Mouse (Mus musculus): Measurements from ENCODE around the gene Tpm4. TPM values are rescaled to one million over a fixed set of nuclear protein-coding genes. Genes with fewer than 3 reads are reported as not detected.

Tpm4 gene
- polyA plus RNA-seq, 1 experiment = 434 TPM

- H3K79me3 ChIP-seq (ENCODE audit: low read depth) = no peaks in the 10 kb centered on the region
- no peaks in the 10 kb centered on the region for H3K27me3 ChIP-seq (ENCODE audit: control insufficient read depth, insufficient read depth, insufficient read length)
- no peaks in the 10 kb centered on the region for H3K79me2 ChIP-seq (ENCODE audit: control insufficient read depth, insufficient read depth)
- no peak overlapping the region for H3ac ChIP-seq (ENCODE audit: control insufficient read depth, insufficient read length, low read depth)
- TF ChIP-seq CEBPB (IDR thresholded peaks at IDR 0.05; ENCODE audit: low read depth) (no peak), FOSL1 (IDR thresholded peaks at IDR 0.05; ENCODE audit: insufficient read depth, low read length, poor library complexity, severe bottlenecking) (no peak), MYOD1 (IDR thresholded peaks at IDR 0.05; ENCODE audit: control insufficient read depth, insufficient read length, low read depth) (no peak), MYOG (IDR thresholded peaks at IDR 0.05; ENCODE audit: control insufficient read depth, extremely low read depth, insufficient read length) (no peak), MAX (IDR thresholded peaks at IDR 0.05) (no peak), USF1 (IDR thresholded peaks at IDR 0.05; ENCODE audit: low read depth) (no peak), CTCF (IDR thresholded peaks at IDR 0.05; ENCODE audit: control insufficient read depth, insufficient read depth, insufficient read length) (no peak)
- H3K4me3 ChIP-seq (ENCODE audit: insufficient read depth, poor library complexity, severe bottlenecking) = no peak overlapping the region
- no peaks in the 10 kb centered on the region for H3K36me3 ChIP-seq (ENCODE audit: control insufficient read depth, insufficient read depth)
Measured at GRCm38 (mm10) chr8:72127834-72128233, 6.9 kb upstream of the Tpm4 start.

- peaks cover 5% of the 10 kb centered on the region for H3K79me3 ChIP-seq (ENCODE audit: low read depth)
- no peak overlapping the region for H3K4me3 ChIP-seq (ENCODE audit: insufficient read depth, poor library complexity, severe bottlenecking)
- H3ac ChIP-seq (ENCODE audit: control insufficient read depth, insufficient read length, low read depth) = no peak overlapping the region
- TF ChIP-seq CEBPB (IDR thresholded peaks at IDR 0.05; ENCODE audit: low read depth) (no peak), MYOG (IDR thresholded peaks at IDR 0.05; ENCODE audit: control insufficient read depth, extremely low read depth, insufficient read length) (no peak), CTCF (IDR thresholded peaks at IDR 0.05; ENCODE audit: control insufficient read depth, insufficient read depth, insufficient read length) (no peak), FOSL1 (IDR thresholded peaks at IDR 0.05; ENCODE audit: insufficient read depth, low read length, poor library complexity, severe bottlenecking) (no peak), MYOD1 (IDR thresholded peaks at IDR 0.05; ENCODE audit: control insufficient read depth, insufficient read length, low read depth) (no peak), MAX (IDR thresholded peaks at IDR 0.05) (no peak), USF1 (IDR thresholded peaks at IDR 0.05; ENCODE audit: low read depth) (no peak)
- H3K36me3 ChIP-seq (ENCODE audit: control insufficient read depth, insufficient read depth) = no peaks in the 10 kb centered on the region
- no peaks in the 10 kb centered on the region for H3K27me3 ChIP-seq (ENCODE audit: control insufficient read depth, insufficient read depth, insufficient read length)
- H3K79me2 ChIP-seq (ENCODE audit: control insufficient read depth, insufficient read depth) = peaks cover 11% of the 10 kb centered on the region
Measured at GRCm38 (mm10) chr8:72131251-72131650, 3.5 kb upstream of the Tpm4 start.

GRCm38 (mm10) chr8:72131901-72132300 is 2.9 kb upstream of the Tpm4 start:
- TF ChIP-seq MYOD1 (IDR thresholded peaks at IDR 0.05; ENCODE audit: control insufficient read depth, insufficient read length, low read depth) (no peak), CTCF (IDR thresholded peaks at IDR 0.05; ENCODE audit: control insufficient read depth, insufficient read depth, insufficient read length) (no peak), USF1 (IDR thresholded peaks at IDR 0.05; ENCODE audit: low read depth) (no peak), MAX (IDR thresholded peaks at IDR 0.05) (no peak), MYOG (IDR thresholded peaks at IDR 0.05; ENCODE audit: control insufficient read depth, extremely low read depth, insufficient read length) (no peak), FOSL1 (IDR thresholded peaks at IDR 0.05; ENCODE audit: insufficient read depth, low read length, poor library complexity, severe bottlenecking) (no peak), CEBPB (IDR thresholded peaks at IDR 0.05; ENCODE audit: low read depth) (no peak)
- peaks cover 17% of the 10 kb centered on the region for H3K79me2 ChIP-seq (ENCODE audit: control insufficient read depth, insufficient read depth)
- no peaks in the 10 kb centered on the region for H3K27me3 ChIP-seq (ENCODE audit: control insufficient read depth, insufficient read depth, insufficient read length)
- no peaks in the 10 kb centered on the region for H3K36me3 ChIP-seq (ENCODE audit: control insufficient read depth, insufficient read depth)
- H3ac ChIP-seq (ENCODE audit: control insufficient read depth, insufficient read length, low read depth) = no peak overlapping the region
- peaks cover 8% of the 10 kb centered on the region for H3K79me3 ChIP-seq (ENCODE audit: low read depth)
- H3K4me3 ChIP-seq (ENCODE audit: insufficient read depth, poor library complexity, severe bottlenecking) = no peak overlapping the region

DNA sequence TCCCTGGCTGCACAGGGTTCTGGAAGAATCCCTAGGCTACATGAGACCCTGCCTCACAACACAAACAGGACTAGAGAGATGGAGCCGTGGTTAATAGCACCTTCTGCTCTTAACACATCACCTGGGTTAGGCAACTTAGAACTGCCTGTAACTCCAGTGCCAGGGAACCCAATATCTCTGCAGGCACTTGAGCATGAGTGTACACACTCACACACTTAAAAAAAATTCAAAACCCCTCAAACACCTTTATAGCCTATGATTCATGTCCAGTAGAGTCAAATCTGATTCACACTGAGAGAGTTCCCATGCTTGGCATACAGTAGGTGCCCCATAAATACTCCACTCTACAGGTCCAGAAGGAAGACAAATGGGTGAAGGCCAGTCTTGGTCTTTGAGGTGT is 2.4 kb upstream of the Tpm4 start:
- Histone ChIP-seq H3K27me3 (ENCODE audit: control insufficient read depth, insufficient read depth, insufficient read length) (no peaks in the 10 kb centered on the region), H3K79me2 (ENCODE audit: control insufficient read depth, insufficient read depth) (peaks cover 22% of the 10 kb centered on the region), H3K79me3 (ENCODE audit: low read depth) (peaks cover 14% of the 10 kb centered on the region), H3K36me3 (ENCODE audit: control insufficient read depth, insufficient read depth) (peaks cover 4% of the 10 kb centered on the region), H3K4me3 (ENCODE audit: insufficient read depth, poor library complexity, severe bottlenecking) (no peak overlapping the region), H3ac (ENCODE audit: control insufficient read depth, insufficient read length, low read depth) (no peak overlapping the region)
- no peak for TF ChIP-seq FOSL1 (IDR thresholded peaks at IDR 0.05; ENCODE audit: insufficient read depth, low read length, poor library complexity, severe bottlenecking)
- no peak for TF ChIP-seq MYOG (IDR thresholded peaks at IDR 0.05; ENCODE audit: control insufficient read depth, extremely low read depth, insufficient read length)
- TF ChIP-seq MYOD1 (IDR thresholded peaks at IDR 0.05; ENCODE audit: control insufficient read depth, insufficient read length, low read depth) = no peak
- no peak for TF ChIP-seq CTCF (IDR thresholded peaks at IDR 0.05; ENCODE audit: control insufficient read depth, insufficient read depth, insufficient read length)
- TF ChIP-seq MAX (IDR thresholded peaks at IDR 0.05) = no peak
- no peak for TF ChIP-seq CEBPB (IDR thresholded peaks at IDR 0.05; ENCODE audit: low read depth)
- no peak for TF ChIP-seq USF1 (IDR thresholded peaks at IDR 0.05; ENCODE audit: low read depth)

DNA sequence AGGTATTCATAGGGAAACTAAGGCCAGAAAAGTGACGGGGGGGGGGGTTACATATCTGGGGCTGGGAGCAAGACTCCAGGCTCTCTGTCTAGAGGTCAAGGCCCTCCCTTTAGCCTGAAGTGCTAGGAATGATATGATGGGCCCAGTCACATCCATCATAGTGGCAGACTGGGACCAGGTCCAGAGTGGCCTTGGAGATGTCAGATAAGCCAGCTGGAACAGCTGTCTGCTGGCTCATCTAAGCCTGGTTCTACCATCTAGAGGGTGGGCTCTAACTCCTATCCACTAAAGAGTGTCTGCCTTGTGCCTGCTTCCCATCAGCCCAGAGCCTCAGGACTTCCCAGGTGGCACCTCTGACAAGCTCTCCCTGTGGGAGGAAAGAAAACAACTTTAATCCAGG is 1.9 kb upstream of the Tpm4 start:
- H3K27me3 ChIP-seq (ENCODE audit: control insufficient read depth, insufficient read depth, insufficient read length) = no peaks in the 10 kb centered on the region
- H3K36me3 ChIP-seq (ENCODE audit: control insufficient read depth, insufficient read depth) = peaks cover 9% of the 10 kb centered on the region
- H3K4me3 ChIP-seq (ENCODE audit: insufficient read depth, poor library complexity, severe bottlenecking) = no peak overlapping the region
- peaks cover 27% of the 10 kb centered on the region for H3K79me2 ChIP-seq (ENCODE audit: control insufficient read depth, insufficient read depth)
- no peak for TF ChIP-seq FOSL1 (IDR thresholded peaks at IDR 0.05; ENCODE audit: insufficient read depth, low read length, poor library complexity, severe bottlenecking)
- no peak for TF ChIP-seq MYOG (IDR thresholded peaks at IDR 0.05; ENCODE audit: control insufficient read depth, extremely low read depth, insufficient read length)
- no peak for TF ChIP-seq MAX (IDR thresholded peaks at IDR 0.05)
- TF ChIP-seq USF1 (IDR thresholded peaks at IDR 0.05; ENCODE audit: low read depth) = no peak
- TF ChIP-seq MYOD1 (IDR thresholded peaks at IDR 0.05; ENCODE audit: control insufficient read depth, insufficient read length, low read depth) = no peak
- TF ChIP-seq CTCF (IDR thresholded peaks at IDR 0.05; ENCODE audit: control insufficient read depth, insufficient read depth, insufficient read length) = no peak
- no peak for TF ChIP-seq CEBPB (IDR thresholded peaks at IDR 0.05; ENCODE audit: low read depth)
- peaks cover 18% of the 10 kb centered on the region for H3K79me3 ChIP-seq (ENCODE audit: low read depth)
- H3ac ChIP-seq (ENCODE audit: control insufficient read depth, insufficient read length, low read depth) = no peak overlapping the region

- H3K36me3 ChIP-seq (ENCODE audit: control insufficient read depth, insufficient read depth) = peaks cover 15% of the 10 kb centered on the region
- H3K79me2 ChIP-seq (ENCODE audit: control insufficient read depth, insufficient read depth) = peaks cover 33% of the 10 kb centered on the region
- no peaks in the 10 kb centered on the region for H3K27me3 ChIP-seq (ENCODE audit: control insufficient read depth, insufficient read depth, insufficient read length)
- H3ac ChIP-seq (ENCODE audit: control insufficient read depth, insufficient read length, low read depth) = no peak overlapping the region
- H3K4me3 ChIP-seq (ENCODE audit: insufficient read depth, poor library complexity, severe bottlenecking) = no peak overlapping the region
- no peak for TF ChIP-seq FOSL1 (IDR thresholded peaks at IDR 0.05; ENCODE audit: insufficient read depth, low read length, poor library complexity, severe bottlenecking)
- TF ChIP-seq MAX (IDR thresholded peaks at IDR 0.05) = no peak
- TF ChIP-seq CTCF (IDR thresholded peaks at IDR 0.05; ENCODE audit: control insufficient read depth, insufficient read depth, insufficient read length) = no peak
- no peak for TF ChIP-seq CEBPB (IDR thresholded peaks at IDR 0.05; ENCODE audit: low read depth)
- TF ChIP-seq MYOD1 (IDR thresholded peaks at IDR 0.05; ENCODE audit: control insufficient read depth, insufficient read length, low read depth) = no peak
- TF ChIP-seq MYOG (IDR thresholded peaks at IDR 0.05; ENCODE audit: control insufficient read depth, extremely low read depth, insufficient read length) = no peak
- TF ChIP-seq USF1 (IDR thresholded peaks at IDR 0.05; ENCODE audit: low read depth) = no peak
- H3K79me3 ChIP-seq (ENCODE audit: low read depth) = peaks cover 24% of the 10 kb centered on the region
Measured at GRCm38 (mm10) chr8:72133507-72133906, 1.3 kb upstream of the Tpm4 start.

All from C2C12 (cell line).